Mouse (Mus musculus): ENCODE measurements at regions not wholly inside any gene's neighbourhood (a gene's known extent, or its start where the extent isn't known, plus 50 kb on each side); places are given as distances from the start of the nearest gene placed in this dataset.

DNA sequence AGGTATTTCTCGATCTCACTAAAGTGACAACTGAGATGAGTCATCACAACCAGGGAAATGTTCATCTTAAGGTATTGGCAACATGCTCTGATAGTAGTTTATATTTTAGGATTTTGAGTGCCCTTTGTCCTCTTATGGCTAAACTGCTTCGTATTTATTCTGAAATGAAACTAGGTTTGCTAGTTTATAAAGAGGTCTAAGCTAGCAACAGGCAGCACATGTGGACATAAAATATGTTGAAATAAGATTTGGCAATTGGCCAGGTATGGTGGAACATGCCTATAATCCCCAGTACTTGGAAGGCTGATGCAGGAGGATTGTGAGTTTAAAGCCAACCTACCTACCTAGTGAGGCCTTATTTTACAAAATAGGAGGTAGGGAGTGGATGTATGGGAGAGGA is 263.8 kb upstream of the Id2 start:
- Histone ChIP-seq H3K9ac (no peak overlapping the region), H3K4me1 (ENCODE audit: insufficient read depth) (no peaks in the 10 kb centered on the region), H3K4me2 (ENCODE audit: low read depth) (no peak overlapping the region), H3K27me3 (ENCODE audit: insufficient read depth, low read length) (no peaks in the 10 kb centered on the region), H3K9me3 (ENCODE audit: low read length) (no peaks in the 10 kb centered on the region), H3K36me3 (ENCODE audit: insufficient read depth) (no peaks in the 10 kb centered on the region), H3K27ac (ENCODE audit: low read depth, low read length) (no peak overlapping the region), H3K4me3 (ENCODE audit: low read depth, low read length) (no peak overlapping the region)
- no peak for DNase-seq
- TF ChIP-seq CTCF (IDR thresholded peaks at IDR 0.05; ENCODE audit: low read depth) = no peak
- ATAC-seq = no peak
- 94% methylated on average over 2 of the region's 2 CpGs for WGBS

DNA sequence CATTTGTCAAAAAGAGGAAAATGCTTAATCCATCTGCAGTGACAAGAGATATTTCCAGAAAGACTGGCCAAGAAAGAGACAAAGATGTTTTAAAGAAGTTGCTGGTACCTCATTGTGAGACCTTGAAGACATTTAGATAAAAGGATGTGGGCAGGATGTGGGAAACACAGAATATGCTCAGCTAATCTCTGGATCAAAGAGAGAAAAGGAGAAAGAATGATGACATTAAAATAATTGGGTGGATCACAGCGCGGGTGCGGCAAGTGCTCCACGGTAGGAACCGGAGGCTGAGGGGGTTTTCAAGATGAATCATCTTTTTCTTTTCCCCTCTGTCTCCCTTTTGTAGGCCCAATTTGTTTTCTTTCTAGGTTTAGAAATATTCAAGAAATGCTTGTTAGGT is 263.0 kb upstream of the Id2 start:
- Histone ChIP-seq H3K4me2 (ENCODE audit: low read depth) (no peak overlapping the region), H3K4me1 (ENCODE audit: insufficient read depth) (no peaks in the 10 kb centered on the region), H3K27ac (ENCODE audit: low read depth, low read length) (no peak overlapping the region), H3K4me3 (ENCODE audit: low read depth, low read length) (no peak overlapping the region), H3K9ac (no peak overlapping the region), H3K9me3 (ENCODE audit: low read length) (no peaks in the 10 kb centered on the region), H3K27me3 (ENCODE audit: insufficient read depth, low read length) (no peaks in the 10 kb centered on the region), H3K36me3 (ENCODE audit: insufficient read depth) (no peaks in the 10 kb centered on the region)
- 93% methylated on average over 5 of the region's 5 CpGs for WGBS
- TF ChIP-seq CTCF (IDR thresholded peaks at IDR 0.05; ENCODE audit: low read depth) = no peak
- DNase-seq (no peak), ATAC-seq (no peak)

DNA sequence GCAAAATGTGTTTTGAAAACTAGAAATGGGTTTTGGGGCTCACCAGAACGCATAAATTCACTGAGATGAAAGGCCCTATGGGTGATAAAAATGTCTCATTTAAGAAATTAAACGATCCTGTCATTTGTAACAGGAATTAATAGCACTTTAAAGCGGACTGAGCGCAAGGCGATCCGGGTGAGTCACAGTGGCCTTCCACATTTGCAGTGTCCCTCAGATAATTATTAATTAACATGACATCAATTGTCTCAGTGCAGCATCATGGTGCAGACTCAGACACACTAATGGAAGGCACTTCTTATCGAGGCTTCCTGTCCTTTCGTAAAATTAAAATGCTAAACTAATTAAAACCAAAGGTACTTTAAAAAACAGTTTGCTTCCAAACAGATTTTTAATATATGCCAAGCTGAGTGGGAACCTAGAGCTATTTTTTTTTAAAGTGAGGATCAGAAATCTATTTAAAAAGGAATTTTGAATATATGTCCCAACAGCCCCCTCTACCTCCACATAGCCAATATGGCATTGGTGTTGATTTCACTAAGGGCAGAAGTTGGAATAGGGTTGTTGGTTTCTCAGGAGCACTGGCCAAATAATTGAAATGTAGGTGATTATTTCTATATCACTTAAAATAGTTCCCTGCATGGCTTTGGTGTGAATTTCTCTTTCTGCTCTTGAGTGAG is 262.0 kb upstream of the Id2 start:
- no peaks in the 10 kb centered on the region for H3K36me3 ChIP-seq (ENCODE audit: insufficient read depth)
- H3K4me1 ChIP-seq (ENCODE audit: insufficient read depth) = no peaks in the 10 kb centered on the region
- DNase-seq = no peak
- H3K27me3 ChIP-seq (ENCODE audit: insufficient read depth, low read length) = no peaks in the 10 kb centered on the region
- H3K4me3 ChIP-seq (ENCODE audit: low read depth, low read length) = no peak overlapping the region
- ATAC-seq = no peak
- WGBS = 75% methylated on average over 8 of the region's 8 CpGs
- H3K27ac ChIP-seq (ENCODE audit: low read depth, low read length) = no peak overlapping the region
- H3K9ac ChIP-seq = no peak overlapping the region
- no peak overlapping the region for H3K4me2 ChIP-seq (ENCODE audit: low read depth)
- no peaks in the 10 kb centered on the region for H3K9me3 ChIP-seq (ENCODE audit: low read length)
- 0 out of 2 replicates have a peak, but pooled peaks have one; percentile 11 for TF ChIP-seq CTCF (IDR thresholded peaks at IDR 0.05; ENCODE audit: low read depth)

DNA sequence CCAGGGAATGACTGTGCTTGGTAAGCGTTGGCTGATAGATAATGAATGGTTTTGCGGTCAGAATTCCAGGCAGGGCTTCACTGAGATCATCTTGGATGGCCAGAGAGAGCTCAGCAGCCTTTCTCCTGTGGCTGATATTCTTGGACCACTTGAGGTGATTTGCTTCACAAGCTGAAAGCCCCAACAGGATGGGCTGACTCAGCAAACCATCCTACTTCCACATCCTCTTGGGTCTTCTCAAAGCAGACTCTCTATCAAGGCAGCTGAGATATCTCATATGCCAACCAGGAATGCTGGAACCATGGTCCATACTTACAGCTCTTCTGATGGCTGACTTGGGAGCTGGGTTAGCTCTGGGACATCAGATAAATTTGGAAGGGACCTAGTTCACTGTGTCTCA is 259.8 kb upstream of the Id2 start:
- TF ChIP-seq CTCF (IDR thresholded peaks at IDR 0.05; ENCODE audit: low read depth) = no peak
- Histone ChIP-seq H3K9ac (no peak overlapping the region), H3K4me1 (ENCODE audit: insufficient read depth) (no peaks in the 10 kb centered on the region), H3K9me3 (ENCODE audit: low read length) (no peaks in the 10 kb centered on the region), H3K36me3 (ENCODE audit: insufficient read depth) (no peaks in the 10 kb centered on the region), H3K4me3 (ENCODE audit: low read depth, low read length) (no peak overlapping the region), H3K27me3 (ENCODE audit: insufficient read depth, low read length) (no peaks in the 10 kb centered on the region), H3K4me2 (ENCODE audit: low read depth) (no peak overlapping the region), H3K27ac (ENCODE audit: low read depth, low read length) (no peak overlapping the region)
- ATAC-seq (no peak), DNase-seq (no peak)
- 95% methylated on average over 2 of the region's 2 CpGs for WGBS

DNA sequence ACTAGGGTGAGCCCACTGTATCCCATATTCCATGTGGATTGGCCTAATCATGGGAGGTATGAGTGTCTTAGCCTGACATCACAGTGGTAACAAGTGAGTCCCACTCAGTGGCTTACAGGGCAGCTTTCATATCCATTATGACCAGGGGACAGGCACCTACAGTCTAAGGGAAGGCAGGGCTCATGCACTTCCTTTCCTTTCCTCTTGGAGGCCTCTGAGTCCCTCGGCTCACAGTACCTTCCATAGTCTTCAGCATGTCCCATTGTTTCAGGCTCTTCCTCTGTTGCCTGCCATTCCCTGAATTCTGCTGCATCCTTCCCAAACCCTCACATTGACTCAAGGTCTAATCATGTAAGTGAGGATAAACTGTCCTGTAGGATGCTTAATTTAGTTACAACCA is 258.3 kb upstream of the Id2 start:
- Histone ChIP-seq H3K4me3 (ENCODE audit: low read depth, low read length) (no peak overlapping the region), H3K27me3 (ENCODE audit: insufficient read depth, low read length) (no peaks in the 10 kb centered on the region), H3K27ac (ENCODE audit: low read depth, low read length) (no peak overlapping the region), H3K4me1 (ENCODE audit: insufficient read depth) (no peaks in the 10 kb centered on the region), H3K9ac (no peak overlapping the region), H3K36me3 (ENCODE audit: insufficient read depth) (no peaks in the 10 kb centered on the region), H3K9me3 (ENCODE audit: low read length) (no peaks in the 10 kb centered on the region), H3K4me2 (ENCODE audit: low read depth) (no peak overlapping the region)
- no peak for TF ChIP-seq CTCF (IDR thresholded peaks at IDR 0.05; ENCODE audit: low read depth)
- DNase-seq (no peak), ATAC-seq (no peak)
- 78% methylated on average over 1 of the region's 1 CpGs for WGBS

DNA sequence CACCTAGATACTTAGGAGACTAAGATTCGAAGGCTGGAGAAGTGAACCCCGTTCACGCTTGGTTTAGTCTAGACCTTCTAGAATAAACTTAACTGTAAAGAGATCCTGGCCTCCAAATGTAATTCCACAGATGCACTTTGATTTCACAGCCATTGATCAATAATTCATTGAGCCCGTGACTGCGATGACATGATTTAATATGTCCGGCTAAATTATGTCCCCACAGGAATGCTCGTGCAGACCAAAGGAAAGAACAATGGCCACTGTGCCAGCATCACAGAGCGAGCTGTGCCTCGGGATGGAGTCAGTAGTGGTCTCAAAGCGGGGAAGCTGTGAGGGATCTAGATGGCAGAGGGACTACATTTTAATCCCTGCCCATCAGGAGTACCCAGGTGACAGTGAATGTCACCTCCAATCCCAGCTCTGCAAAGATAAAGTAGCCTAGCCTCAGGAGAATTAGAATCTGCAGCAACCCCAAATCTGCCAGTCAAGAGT is 256.5 kb upstream of the Id2 start:
- no peak overlapping the region for H3K27ac ChIP-seq (ENCODE audit: low read depth, low read length)
- ATAC-seq = no peak

DNA sequence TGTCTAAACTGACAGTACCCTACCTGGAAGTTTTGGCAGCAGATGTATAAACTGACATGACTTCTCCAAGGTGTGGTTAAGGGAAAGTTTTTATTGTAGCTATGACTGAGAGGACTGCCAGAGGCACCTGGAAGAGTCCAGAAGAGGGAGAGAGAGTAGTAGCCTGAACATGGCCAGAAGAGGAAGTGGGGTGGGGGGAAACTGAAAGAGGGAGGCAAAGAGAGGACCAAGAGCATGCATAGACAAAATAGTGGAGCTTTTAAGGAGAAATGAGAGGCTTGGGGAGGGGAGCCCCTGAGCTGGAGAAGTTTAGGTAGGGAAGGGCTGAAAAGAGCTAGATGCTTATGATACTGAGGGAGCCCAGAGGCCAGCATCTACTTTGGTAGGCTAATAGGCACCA is 255.2 kb upstream of the Id2 start:
- Histone ChIP-seq H3K27ac (ENCODE audit: low read depth, low read length) (no peak overlapping the region), H3K4me3 (ENCODE audit: low read depth, low read length) (no peak overlapping the region), H3K9me3 (ENCODE audit: low read length) (no peaks in the 10 kb centered on the region), H3K27me3 (ENCODE audit: insufficient read depth, low read length) (no peaks in the 10 kb centered on the region), H3K4me1 (ENCODE audit: insufficient read depth) (no peaks in the 10 kb centered on the region), H3K36me3 (ENCODE audit: insufficient read depth) (no peaks in the 10 kb centered on the region), H3K9ac (no peak overlapping the region), H3K4me2 (ENCODE audit: low read depth) (no peak overlapping the region)
- DNase-seq (no peak), ATAC-seq (no peak)
- no peak for TF ChIP-seq CTCF (IDR thresholded peaks at IDR 0.05; ENCODE audit: low read depth)

More for the DNA sequence above, 256.5 kb upstream of the Id2 start:
- Histone ChIP-seq H3K36me3 (ENCODE audit: insufficient read depth) (no peaks in the 10 kb centered on the region), H3K4me3 (ENCODE audit: low read depth, low read length) (no peak overlapping the region), H3K9ac (no peak overlapping the region), H3K4me2 (ENCODE audit: low read depth) (no peak overlapping the region), H3K9me3 (ENCODE audit: low read length) (no peaks in the 10 kb centered on the region), H3K27me3 (ENCODE audit: insufficient read depth, low read length) (no peaks in the 10 kb centered on the region), H3K4me1 (ENCODE audit: insufficient read depth) (no peaks in the 10 kb centered on the region)
- no peak for DNase-seq
- no peak for TF ChIP-seq CTCF (IDR thresholded peaks at IDR 0.05; ENCODE audit: low read depth)
- 89% methylated on average over 10 of the region's 10 CpGs for WGBS

Measured in forebrain, postnatal 0 days (tissue).